Mouse (Mus musculus) midbrain, embryonic 10.5 days (tissue): ENCODE measurements around the gene Gm572. TPM values are rescaled to one million over a fixed set of nuclear protein-coding genes. Genes with fewer than 3 reads are reported as not detected.

Experiments
- DNase-seq: peaks from one replicate; pipeline ENCODE4 v3.0.0-alpha.2; 2017; ENCODE audit warnings: low spot score
- H3K27ac ChIP-seq: fragments of 300-500 bp; sonication (generic); replicated peaks from 2 replicates; pipeline ENCODE4 v1.5.1; 2016; ENCODE audit warnings: mild to moderate bottlenecking
- H3K27me3 ChIP-seq: fragments of 300-500 bp; sonication (generic); 2 replicates; pipeline ENCODE4 v1.6.1; 2016; ENCODE audit warnings: low read depth, mild to moderate bottlenecking; ENCODE audit not compliant: poor library complexity, severe bottlenecking
- H3K36me3 ChIP-seq: fragments of 300-500 bp; sonication (generic); 2 replicates; pipeline ENCODE4 v1.6.1; 2016; ENCODE audit warnings: mild to moderate bottlenecking, moderate library complexity
- H3K4me1 ChIP-seq: fragments of 300-500 bp; sonication (generic); 2 replicates; pipeline ENCODE4 v1.6.1; 2016
- H3K4me3 ChIP-seq: fragments of 300-500 bp; sonication (generic); 2 replicates; pipeline ENCODE4 v1.5.1; 2016; ENCODE audit warnings: mild to moderate bottlenecking, moderate library complexity
- H3K9me3 ChIP-seq: fragments of 300-500 bp; sonication (generic); replicated peaks from 2 replicates; pipeline ENCODE4 v1.6.1; 2016; ENCODE audit warnings: mild to moderate bottlenecking
- WGBS: fragments of 180-500 bp; shearing (Covaris S2); methylation state at CpG from one replicate; pipeline ENCODE4 v1.1.7; 2016; 5-methylcytosine and 5-hydroxymethylcytosine counted together
- polyA plus RNA-seq: library from polyadenylated mRNA; unstranded; fragments of >200 nt; fragmentation: Nextera tagmentation; extraction: Ambion mirVana; gene quantifications from 2 replicates; pipeline ENCODE4 v1.2.1, GENCODE M21; 2016

The Gm572 gene
- polyA plus RNA-seq, 1 experiment from 2014 or later: 0.09 TPM

DNA sequence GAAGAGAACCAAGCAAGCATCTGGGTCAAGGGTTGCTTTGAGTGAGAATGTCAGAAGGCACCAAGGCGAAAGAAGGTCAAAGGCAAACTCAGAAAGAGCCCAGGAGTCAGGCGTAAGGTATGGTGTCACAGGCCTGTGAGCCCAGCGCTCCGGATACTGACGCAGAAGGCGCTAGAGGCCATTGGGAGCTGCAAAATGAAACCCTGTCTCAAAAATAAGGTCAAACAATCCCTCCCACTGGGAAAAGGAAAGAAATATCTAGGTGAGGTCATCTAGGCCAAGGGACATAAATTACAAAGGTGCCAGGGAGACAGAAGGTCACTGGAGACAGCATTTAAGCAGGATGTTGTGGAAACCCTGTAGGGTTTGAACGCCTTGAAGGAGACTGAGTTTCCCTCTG lies 35.0 kb downstream of the Gm572 start:
- H3K36me3 ChIP-seq: no peaks in the 10 kb centered on the region
- H3K4me3 ChIP-seq: no peak overlapping the region
- WGBS: 89% methylated on average over 7 of the region's 7 CpGs
- H3K4me1 ChIP-seq: peaks cover 46% of the 10 kb centered on the region
- H3K9me3 ChIP-seq: no peaks in the 10 kb centered on the region
- DNase-seq: no peak
- H3K27me3 ChIP-seq: peaks cover 45% of the 10 kb centered on the region
- H3K27ac ChIP-seq: no peak overlapping the region

DNA sequence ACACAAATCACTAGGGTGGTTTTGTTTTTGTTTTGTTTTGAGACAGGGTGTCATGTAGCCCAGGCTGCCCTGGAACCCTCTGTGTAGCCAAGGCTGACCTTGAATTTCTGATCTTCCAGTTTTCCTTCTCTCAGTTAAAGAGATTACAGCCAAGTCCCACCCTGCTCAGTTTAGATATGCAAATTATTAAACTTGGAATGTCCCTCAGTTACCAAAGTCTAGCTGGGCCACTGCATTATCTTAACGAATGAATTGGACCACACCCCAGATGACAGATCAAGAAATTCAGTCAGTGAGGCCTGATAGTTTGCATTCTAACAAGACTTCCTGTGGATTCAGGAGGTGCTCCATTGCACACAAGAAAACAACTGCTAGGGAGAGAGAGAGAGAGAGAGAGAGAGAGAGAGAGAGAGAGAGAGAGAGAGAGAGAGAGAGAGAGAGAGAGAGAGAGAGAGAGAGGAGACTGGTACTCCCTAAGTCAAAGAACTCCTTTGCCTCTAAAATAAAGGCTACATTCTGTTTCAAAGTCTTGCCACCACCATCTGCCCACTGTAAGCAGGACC lies 37.5 kb downstream of the Gm572 start:
- Histone ChIP-seq H3K4me1 (peaks cover 45% of the 10 kb centered on the region), H3K9me3 (no peaks in the 10 kb centered on the region)

DNA sequence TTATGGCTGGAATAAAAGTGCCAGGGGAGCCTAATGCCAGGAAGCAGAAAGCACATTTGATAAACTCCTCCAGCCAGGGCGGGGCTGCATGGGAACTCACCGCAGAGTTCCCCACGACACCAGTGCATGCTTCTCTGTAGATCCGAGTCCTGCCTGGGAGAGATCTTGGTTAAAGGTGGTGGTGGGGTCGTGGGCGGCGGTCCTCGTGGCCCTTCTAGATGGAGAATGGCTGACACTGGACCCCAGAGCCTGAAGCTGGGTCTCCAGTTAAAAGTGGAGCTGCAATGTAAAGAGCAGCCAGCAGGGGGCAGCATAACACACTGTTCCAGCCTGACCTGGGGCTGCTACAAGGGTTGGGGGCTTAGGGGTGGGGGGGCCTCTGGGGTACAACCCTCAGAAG lies 38.3 kb downstream of the Gm572 start:
- peak; percentile 80 for DNase-seq
- peaks cover 45% of the 10 kb centered on the region for H3K4me1 ChIP-seq
- peaks cover 50% of the 10 kb centered on the region for H3K27me3 ChIP-seq
- H3K4me3 ChIP-seq: no peak overlapping the region
- H3K36me3 ChIP-seq: no peaks in the 10 kb centered on the region
- H3K9me3 ChIP-seq: no peaks in the 10 kb centered on the region
- H3K27ac ChIP-seq: no peak overlapping the region
- WGBS: 23% methylated on average over 8 of the region's 8 CpGs

More for the DNA sequence above, 37.5 kb downstream of the Gm572 start:
- WGBS: 82% methylated on average over 1 of the region's 1 CpGs
- Histone ChIP-seq H3K4me3 (no peak overlapping the region), H3K27ac (no peak overlapping the region), H3K36me3 (no peaks in the 10 kb centered on the region), H3K27me3 (peaks cover 49% of the 10 kb centered on the region)
- no peak for DNase-seq

DNA sequence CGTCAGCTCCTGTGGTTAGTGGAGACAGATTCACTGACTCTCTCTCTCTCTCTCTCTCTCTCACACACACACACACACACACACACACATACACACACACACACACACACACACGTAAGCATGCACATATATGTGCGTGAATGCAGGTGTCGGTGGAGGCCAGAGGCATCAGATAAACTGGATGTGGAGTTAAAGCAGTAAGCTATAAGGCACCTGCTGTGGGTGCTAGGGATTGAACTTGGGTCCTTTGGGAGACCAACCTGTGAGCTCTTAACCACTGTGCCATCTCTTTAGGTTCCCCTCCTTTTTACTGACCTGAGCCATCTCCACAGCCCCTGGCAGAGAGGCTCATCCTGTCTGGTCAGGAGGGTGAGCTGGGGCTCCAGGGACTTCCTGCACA lies 39.8 kb downstream of the Gm572 start:
- Histone ChIP-seq H3K4me1 (peaks cover 48% of the 10 kb centered on the region), H3K27ac (no peak overlapping the region), H3K9me3 (no peaks in the 10 kb centered on the region), H3K4me3 (no peak overlapping the region), H3K27me3 (peaks cover 66% of the 10 kb centered on the region), H3K36me3 (no peaks in the 10 kb centered on the region)
- WGBS: 92% methylated on average over 4 of the region's 4 CpGs
- DNase-seq: no peak

DNA sequence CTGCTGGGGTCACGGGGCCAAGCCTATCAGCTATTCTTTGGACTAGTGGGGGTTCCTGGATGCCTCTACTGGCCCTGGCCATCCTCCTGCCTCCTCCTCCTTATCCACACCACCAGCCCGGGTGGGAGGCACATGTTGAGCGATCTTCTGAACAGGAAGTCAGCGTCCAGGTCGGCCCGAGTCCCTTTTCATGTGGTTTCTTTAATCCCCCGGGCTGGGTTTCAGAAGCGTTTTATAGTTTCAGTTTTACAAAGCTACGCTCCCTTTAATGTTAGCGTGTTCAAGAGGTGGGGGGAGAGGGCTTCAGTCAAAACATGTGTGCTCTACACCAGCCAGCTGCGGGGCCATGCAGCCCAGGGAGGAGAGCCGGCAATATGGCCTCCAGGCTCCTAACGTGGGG lies 40.4 kb downstream of the Gm572 start:
- no peaks in the 10 kb centered on the region for H3K9me3 ChIP-seq
- DNase-seq: no peak
- H3K4me3 ChIP-seq: no peak overlapping the region
- no peak overlapping the region for H3K27ac ChIP-seq
- no peaks in the 10 kb centered on the region for H3K36me3 ChIP-seq
- peaks cover 53% of the 10 kb centered on the region for H3K4me1 ChIP-seq
- peaks cover 71% of the 10 kb centered on the region for H3K27me3 ChIP-seq
- 71% methylated on average over 13 of the region's 13 CpGs for WGBS

DNA sequence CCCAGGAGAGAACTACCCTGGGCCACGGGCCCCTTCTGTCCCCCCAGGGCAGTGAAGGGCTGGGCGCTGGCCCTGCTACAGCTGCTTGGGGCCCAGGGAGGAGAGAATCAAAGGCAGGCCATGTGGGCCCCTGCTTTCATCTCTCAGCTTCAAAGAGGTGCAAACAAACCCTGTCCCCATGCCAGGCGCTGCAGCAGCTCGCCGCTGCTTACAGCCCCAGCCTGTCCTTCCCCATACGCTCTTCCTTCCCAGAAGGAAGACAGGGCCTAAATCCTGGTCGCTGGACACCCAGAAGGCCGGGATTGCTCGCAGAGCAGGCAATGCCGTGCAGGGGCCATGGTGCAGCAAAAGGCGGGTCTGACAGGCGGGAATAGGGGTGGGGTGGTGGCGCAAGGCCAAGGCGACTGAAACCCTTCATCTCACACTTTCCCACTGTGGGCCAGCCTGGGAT lies 43.4 kb downstream of the Gm572 start:
- no peak for DNase-seq
- Histone ChIP-seq H3K36me3 (no peaks in the 10 kb centered on the region), H3K27me3 (peaks cover 56% of the 10 kb centered on the region), H3K9me3 (no peaks in the 10 kb centered on the region), H3K27ac (peak overlapping the region; percentile 63), H3K4me1 (peaks cover 54% of the 10 kb centered on the region), H3K4me3 (no peak overlapping the region)
- 37% methylated on average over 14 of the region's 14 CpGs for WGBS

DNA sequence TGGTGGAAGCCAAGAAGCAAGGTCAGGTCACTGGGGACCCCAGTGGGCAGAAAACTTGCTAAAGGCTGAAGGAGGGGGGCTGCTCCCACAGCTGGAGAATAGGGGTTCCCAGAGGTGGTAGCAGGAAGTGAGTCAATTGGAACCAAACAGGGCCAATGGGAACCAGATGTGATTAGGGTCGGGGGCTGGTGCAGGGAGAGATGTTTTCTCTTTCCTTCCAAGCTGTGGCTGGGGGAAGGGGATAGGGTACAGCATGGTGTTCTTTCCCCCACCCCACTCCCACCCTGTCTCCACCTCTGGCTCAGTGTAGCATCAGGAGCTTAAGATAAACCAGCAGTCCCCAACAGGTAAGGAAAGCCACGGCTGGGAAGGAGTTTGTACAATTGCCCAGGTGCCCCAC lies 45.0 kb downstream of the Gm572 start:
- peaks cover 46% of the 10 kb centered on the region for H3K27me3 ChIP-seq
- no peak overlapping the region; the same call in 1 of the 2 replicates for H3K27ac ChIP-seq
- no peaks in the 10 kb centered on the region for H3K36me3 ChIP-seq
- peaks cover 41% of the 10 kb centered on the region for H3K4me1 ChIP-seq
- 61% methylated on average over 2 of the region's 2 CpGs for WGBS
- no peaks in the 10 kb centered on the region for H3K9me3 ChIP-seq
- no peak for DNase-seq
- no peak overlapping the region for H3K4me3 ChIP-seq

DNA sequence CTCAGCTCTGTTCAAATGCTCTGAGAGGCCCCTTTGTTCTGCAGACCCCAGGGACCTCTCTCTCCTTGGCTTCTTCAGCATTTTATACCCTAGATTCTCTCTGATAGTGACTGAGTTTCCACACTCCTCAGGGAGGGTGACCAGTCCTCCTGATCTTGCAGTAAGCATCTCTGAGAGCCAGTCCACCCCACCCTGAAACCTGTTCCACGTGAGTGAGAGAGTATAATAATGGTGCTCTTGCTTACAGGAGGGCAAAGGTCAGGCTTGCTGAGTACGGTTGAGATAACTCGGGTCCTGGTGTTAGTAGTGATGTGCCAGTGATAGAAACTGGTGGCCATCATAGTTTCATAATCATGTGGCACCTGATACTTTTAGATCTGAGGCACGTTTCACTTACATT lies 48.1 kb downstream of the Gm572 start:
- Histone ChIP-seq H3K4me1 (peaks cover 32% of the 10 kb centered on the region), H3K9me3 (no peaks in the 10 kb centered on the region), H3K27ac (no peak overlapping the region), H3K4me3 (no peak overlapping the region), H3K36me3 (no peaks in the 10 kb centered on the region), H3K27me3 (peaks cover 27% of the 10 kb centered on the region)
- DNase-seq: no peak
- WGBS: 83% methylated on average over 4 of the region's 4 CpGs

DNA sequence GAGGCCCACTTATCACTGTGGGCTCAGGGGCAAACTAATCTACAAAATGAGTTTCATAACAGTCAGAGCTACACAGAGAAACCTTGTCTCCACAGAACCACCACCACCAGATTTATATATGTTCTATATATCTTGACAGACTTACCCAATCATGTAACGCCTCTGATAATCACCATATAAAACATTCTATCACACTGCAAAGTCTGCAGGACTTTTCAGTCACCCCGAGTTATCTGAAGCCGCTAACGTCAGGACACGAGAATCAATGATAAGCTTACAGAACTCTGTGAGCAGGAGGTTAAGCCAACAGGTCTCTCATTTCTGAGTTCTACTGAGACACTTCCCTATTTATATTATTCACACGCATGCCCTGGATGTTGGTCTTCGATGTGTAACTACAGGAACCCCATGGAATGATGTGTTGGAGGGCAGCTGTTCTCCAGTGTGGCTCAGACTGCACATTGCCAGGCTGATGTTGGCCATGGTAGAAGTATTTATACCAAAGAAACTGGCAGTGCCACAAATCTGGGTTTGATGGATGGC lies 50.4 kb downstream of the Gm572 start:
- no peak for DNase-seq
- no peaks in the 10 kb centered on the region for H3K9me3 ChIP-seq
- no peak overlapping the region for H3K4me3 ChIP-seq
- WGBS: 93% methylated on average over 7 of the region's 7 CpGs
- no peaks in the 10 kb centered on the region for H3K36me3 ChIP-seq
- H3K27me3 ChIP-seq: 0 out of 2 replicates have a peak, but pooled peaks cover 7% of the 10 kb centered on the region
- peaks cover 11% of the 10 kb centered on the region for H3K4me1 ChIP-seq
- H3K27ac ChIP-seq: no peak overlapping the region

DNA sequence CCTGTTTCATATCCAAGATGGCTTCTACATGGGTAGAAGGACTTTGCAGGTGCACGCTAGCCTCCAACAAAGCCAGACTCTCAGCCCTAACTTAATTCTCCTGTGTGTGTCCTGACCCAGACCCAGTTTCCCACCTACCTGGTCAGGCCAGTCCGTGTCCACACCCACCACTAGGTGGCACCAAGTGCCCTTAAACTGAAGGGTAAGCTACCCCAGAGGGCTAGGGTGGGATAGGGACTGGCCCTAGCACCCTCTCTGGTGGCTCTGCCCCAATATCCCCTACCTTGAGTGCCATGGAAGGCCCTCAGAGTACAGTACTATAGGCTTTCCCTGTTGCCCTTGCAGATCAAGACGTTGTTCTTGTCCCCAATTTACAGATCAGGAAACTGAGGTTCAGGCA lies 61.6 kb downstream of the Gm572 start:
- Histone ChIP-seq H3K4me3 (no peak overlapping the region), H3K36me3 (no peaks in the 10 kb centered on the region), H3K9me3 (no peaks in the 10 kb centered on the region), H3K4me1 (peaks cover 48% of the 10 kb centered on the region), H3K27ac (no peak overlapping the region), H3K27me3 (peaks cover 73% of the 10 kb centered on the region)
- 39% methylated on average over 3 of the region's 3 CpGs for WGBS
- DNase-seq: peak; percentile 54

DNA sequence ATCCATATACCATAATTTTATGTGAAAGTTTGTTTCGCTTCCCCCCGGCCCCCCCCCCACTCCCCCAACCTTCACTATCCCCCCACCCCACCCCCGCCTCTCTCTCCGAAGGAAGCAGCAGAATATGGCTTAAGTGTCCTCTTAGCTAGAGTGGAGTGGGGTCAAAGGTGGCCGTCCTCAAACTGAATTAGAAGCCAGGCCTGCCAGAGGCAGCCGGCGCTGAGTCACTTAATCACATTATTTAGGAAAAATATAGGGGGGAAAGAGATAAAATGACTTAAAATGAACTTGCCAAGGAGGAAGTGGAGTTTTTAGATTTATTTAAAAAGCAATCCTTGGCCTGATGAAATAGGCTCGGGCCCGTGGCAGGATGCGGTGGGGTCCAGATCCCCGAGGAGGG lies 65.7 kb downstream of the Gm572 start:
- no peak overlapping the region for H3K4me3 ChIP-seq
- H3K27me3 ChIP-seq: peaks cover 85% of the 10 kb centered on the region
- H3K9me3 ChIP-seq: no peaks in the 10 kb centered on the region
- WGBS: 42% methylated on average over 11 of the region's 11 CpGs
- H3K27ac ChIP-seq: peak overlapping the region; percentile 61
- peaks cover 61% of the 10 kb centered on the region for H3K4me1 ChIP-seq
- DNase-seq: no peak
- no peaks in the 10 kb centered on the region for H3K36me3 ChIP-seq

DNA sequence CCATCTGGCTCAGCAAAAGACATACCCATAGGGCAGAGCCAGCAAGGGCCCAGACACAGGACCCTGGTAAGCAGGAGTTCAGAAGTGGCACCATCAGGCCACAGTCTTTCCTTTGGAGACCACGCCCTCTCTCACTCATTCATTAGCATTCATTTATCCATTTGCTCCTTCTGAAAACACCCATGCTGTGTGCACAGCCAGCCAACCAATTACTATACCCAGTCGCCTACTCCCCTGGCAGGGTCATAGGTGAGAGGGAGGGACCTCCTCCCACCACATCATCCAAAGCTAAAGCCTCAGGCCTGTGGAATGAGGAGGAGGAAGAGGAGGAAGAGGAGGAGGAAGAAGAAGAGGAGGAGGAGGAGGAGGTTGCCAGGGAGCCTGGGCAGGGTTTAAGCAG lies 67.3 kb downstream of the Gm572 start:
- H3K27ac ChIP-seq: peak overlapping the region; percentile 17; the same call in 1 of the 2 replicates
- H3K27me3 ChIP-seq: peaks cover 91% of the 10 kb centered on the region
- H3K4me3 ChIP-seq: no peak overlapping the region
- DNase-seq: no peak
- H3K4me1 ChIP-seq: peaks cover 60% of the 10 kb centered on the region
- WGBS: 35% methylated on average over 2 of the region's 2 CpGs
- H3K9me3 ChIP-seq: no peaks in the 10 kb centered on the region
- H3K36me3 ChIP-seq: no peaks in the 10 kb centered on the region

DNA sequence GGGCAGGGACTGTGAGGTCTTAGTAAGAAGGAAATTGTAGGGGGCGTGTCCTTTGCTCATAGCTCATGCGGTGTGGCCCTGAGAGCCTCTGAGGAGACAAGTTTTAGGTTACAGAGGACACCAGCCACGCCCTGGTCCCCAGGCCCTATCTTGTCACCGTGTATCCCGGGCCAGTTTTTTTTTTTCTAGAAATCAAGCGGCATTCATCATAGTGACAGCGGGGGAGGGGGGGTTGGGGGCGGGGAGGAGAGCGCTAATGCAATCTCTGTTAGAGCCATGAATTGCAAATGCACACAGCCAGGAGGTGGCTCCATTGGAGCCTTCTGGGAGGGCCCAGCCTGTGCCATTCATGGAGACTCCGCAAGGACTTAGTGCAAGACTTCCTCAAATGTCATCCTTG lies 68.2 kb downstream of the Gm572 start:
- H3K4me1 ChIP-seq: peaks cover 60% of the 10 kb centered on the region
- no peaks in the 10 kb centered on the region for H3K9me3 ChIP-seq
- peak; percentile 50 for DNase-seq
- H3K4me3 ChIP-seq: no peak overlapping the region; the same call in 1 of the 2 replicates
- H3K27ac ChIP-seq: peak overlapping the region; percentile 35; the same call in 1 of the 2 replicates
- peaks cover 86% of the 10 kb centered on the region for H3K27me3 ChIP-seq
- H3K36me3 ChIP-seq: no peaks in the 10 kb centered on the region
- WGBS: 8% methylated on average over 10 of the region's 10 CpGs
